Mouse (Mus musculus): ENCODE data around the gene Wdr13.
"Not testable (repeated sequence)": the region's sequence is repeated elsewhere in the genome, so short reads cannot be mapped to it uniquely, and the experiment has no call there.

Wdr13 gene

GRCm38 (mm10) chrX:8102213-8102668, 30.5 kb downstream of the Wdr13 start:
- DNase-seq, result no peak

- DNase-seq, result peak in 1 of 2 experiments; percentile 7
These were observed 31.7 kb downstream of the Wdr13 start for GRCm38 (mm10) chrX:8101017-8101416.

- no peak for DNase-seq
These were observed 33.3 kb downstream of the Wdr13 start for GRCm38 (mm10) chrX:8099435-8099834.

GRCm38 (mm10) chrX:8096787-8097242, 35.9 kb downstream of the Wdr13 start:
- peak; percentile 97 to 98 for DNase-seq

DNA sequence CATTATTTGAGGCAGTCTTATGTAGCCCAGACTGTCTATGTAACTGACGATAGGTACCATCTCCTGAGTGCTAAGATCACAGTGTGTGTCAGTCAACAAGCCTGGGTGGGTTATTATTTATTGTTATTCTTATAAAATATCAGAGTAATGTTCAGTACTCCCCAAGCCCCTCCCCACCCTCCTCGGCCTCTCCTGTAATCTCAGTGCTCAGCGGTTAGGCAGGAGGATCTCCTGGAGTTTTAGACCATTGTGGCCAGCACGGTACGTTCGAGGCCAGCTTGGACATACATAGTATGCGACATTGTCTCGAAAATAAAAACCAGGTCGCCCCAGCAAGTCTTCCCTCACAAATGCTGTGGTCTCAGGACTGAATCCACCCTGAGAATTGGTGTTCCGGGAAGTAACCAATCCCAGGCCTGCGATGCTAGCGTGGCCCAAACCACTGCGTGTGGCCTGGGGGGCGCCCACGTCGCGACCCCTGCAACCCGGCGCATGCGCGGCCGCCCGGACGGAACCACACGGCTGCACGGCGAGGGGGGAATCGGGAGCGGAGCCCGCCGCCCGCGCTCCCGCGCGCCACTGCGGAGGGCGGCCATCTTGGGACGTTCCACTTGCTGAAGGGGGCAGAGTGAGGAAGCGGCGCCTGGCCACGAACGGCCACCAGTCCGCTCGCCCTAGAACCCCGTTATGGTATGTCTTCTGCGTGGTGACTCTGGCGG, 36.5 kb downstream of the Wdr13 start:
- peak; percentile 69 to 82 for DNase-seq

GRCm38 (mm10) chrX:8095546-8095945, 37.1 kb downstream of the Wdr13 start:
- no peak for DNase-seq

DNA sequence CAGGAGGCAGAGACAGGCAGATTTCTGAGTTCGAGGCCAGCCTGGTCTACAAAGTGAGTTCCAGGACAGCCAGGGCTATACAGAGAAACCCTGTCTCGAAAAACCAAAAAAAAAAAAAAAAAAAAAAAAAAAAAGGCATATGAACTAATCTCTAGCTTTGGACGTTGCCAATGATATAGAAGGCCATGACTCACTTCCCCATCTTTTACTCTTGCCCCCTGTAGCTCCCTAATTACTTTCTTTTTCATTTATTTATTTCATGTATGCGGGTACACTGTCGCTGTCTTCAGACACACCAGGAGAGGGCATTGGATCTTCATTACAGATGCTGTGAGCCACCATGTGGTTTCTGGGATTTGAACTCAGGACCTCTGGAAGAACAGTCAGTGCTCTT, 41.7 kb downstream of the Wdr13 start:
- DNase-seq, result not testable (repeated sequence)

DNA sequence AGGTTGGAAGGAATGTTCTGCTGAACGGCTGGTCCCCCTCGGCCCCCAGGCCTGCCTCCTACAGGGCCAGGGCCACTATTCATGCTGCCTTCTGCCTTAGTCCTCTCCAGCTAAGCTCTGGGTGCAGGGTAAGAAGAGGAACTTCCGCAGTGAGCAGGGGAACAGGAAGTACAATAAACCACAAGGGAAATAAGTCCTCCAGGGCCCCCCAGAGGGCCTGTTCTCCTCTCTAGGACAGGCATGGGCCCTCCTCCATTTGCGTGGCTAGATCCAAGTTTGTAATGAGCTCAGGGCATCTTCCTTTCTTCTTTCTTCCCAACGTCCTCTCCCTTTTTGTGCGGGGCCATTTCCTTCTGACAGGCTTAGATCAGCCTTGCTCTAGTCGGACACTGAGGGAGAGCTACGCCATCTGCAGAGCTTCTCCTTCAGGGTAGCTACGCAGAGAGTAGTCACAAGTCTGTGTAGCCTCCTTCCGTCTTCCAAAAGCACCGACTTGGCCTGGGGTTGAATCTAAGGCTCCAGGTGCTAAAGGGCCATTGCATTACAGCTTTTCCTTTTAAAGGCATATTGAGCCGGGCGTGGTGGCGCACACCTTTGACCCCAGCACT, 42.2 kb downstream of the Wdr13 start, which contains the start of gene Was:
Gene Was (minus strand): TSS at position 153 of the 608 bp plus-strand sequence.
- no peak for DNase-seq

GRCm38 (mm10) chrX:8089746-8090145, 42.9 kb downstream of the Wdr13 start:
- DNase-seq, result no peak

DNA sequence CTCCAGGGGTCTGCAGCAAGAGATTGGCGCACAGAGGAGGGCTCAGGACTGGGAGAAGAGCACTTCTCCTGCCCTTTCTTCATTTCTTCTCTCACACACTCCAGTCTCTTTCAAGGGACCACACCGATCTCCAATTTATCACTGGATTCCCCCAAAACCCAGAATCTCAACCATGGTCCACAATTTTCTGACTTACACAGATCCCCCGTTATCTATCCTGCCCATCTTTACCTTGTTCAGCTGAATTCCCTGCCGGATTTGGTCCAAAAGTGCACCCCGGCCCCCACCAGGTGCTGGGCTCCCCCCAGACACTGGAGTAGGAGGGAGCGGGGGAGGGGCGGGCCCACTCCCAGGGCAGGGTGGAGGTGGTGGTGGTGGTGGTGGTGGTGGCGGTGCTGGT, 47.1 kb downstream of the Wdr13 start:
- DNase-seq, result no peak

DNA sequence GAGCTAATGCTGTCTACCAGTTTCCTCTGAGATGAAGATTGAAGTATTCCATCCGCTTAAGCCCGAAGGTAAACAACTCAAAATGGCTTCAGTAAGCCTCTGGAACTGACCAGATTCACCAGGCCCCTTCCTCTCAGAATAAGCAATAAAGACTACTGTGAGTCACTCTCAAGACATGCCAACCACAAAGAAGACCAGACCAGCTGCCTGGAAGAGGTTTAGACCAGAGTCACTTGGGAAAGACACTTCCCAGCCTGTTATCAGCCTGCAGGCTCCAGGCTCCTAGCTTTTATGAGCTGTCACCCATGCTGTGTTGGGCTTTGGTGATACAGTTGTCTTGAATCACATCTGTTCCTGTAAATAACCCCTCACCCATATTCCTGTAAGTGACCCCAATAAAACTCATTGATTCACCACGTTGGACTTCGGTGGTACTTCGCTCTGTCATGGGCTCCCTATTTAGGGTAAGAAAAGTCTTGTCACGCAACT, 47.9 kb downstream of the Wdr13 start:
- DNase-seq, result no peak

- no peak for DNase-seq
These were observed 57.6 kb downstream of the Wdr13 start for GRCm38 (mm10) chrX:8075104-8075503.

DNA sequence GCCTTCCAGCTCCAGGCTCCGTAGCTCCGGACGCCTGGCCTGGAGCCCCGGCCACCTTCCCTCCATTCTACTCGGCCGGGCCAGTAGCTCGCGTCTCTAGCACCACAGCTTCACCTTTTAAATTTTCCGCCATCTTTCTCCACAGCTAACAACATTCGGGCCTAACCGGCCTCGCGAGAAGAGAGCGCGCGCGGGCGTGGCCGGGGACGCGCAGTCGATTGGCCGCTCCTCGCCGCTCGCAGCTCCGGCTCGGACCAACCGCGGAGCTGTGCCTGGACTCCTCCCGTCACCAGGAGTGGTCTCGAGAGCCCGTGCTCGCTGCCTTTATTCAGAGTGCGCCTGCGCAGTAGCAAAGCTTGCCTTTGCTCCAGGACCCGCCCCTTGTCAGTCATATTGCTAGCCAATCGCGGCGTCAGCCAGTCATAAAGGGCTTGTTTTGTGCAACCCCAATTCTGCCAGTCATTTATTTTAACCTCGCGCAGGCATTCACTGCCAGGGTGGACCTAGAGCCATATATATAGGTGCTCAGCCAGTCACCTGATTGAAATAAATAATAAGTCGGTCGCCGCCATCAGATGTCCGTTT, 58.2 kb downstream of the Wdr13 start, which contains the start of gene Suv39h1:
Gene Suv39h1 (minus strand): TSS at position 331 of the 585 bp plus-strand sequence.
- DNase-seq, result peak; percentile 93 to 96

DNA sequence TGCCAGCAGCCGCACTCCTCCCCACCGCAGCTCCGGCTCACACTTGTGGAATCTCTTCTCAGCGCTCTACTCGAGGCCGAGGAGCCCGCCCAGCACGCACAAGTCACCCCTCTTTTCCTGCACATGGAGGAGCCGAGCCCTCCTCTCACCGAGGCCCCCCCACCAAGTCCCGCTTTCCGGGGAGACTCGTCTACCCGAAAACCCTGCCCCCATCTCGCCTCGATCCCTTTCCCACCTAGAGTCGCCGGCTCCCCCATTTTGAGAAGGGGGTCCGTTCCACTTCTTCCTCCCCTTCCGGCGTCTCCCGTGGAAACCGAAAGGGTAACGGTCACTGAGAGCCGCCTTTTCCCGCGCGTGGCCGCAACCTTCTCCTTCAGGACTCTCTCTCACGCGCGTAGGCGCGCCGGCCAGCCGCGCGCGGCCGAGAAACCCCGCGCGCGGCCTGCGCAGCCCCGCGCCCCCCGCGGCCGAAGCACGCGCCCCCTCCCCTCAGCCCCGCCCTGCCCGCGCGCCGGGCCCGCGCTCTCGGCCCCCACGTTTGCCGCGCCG, 58.7 kb downstream of the Wdr13 start:
- peak in 1 of 2 experiments; percentile 17 for DNase-seq
